Mouse (Mus musculus): ENCODE results near the gene Fam81a. TPM values are rescaled to one million over a fixed set of nuclear protein-coding genes. Genes with fewer than 3 reads are reported as not detected.

Fam81a gene
- polyA plus RNA-seq, 1 experiment = 0.32 TPM

- Histone ChIP-seq H3K27ac (ENCODE audit: control insufficient read depth, insufficient read depth, low read depth, low read length) (no peak overlapping the region), H3K36me3 (ENCODE audit: control insufficient read depth, insufficient read depth, low read length) (no peaks in the 10 kb centered on the region), H3K4me3 (ENCODE audit: control insufficient read depth, low read depth, low read length) (no peak overlapping the region), H3K27me3 (ENCODE audit: control insufficient read depth, insufficient read depth, low read length) (no peaks in the 10 kb centered on the region), H3K4me1 (ENCODE audit: control insufficient read depth, insufficient read depth, low read length) (peaks cover 5% of the 10 kb centered on the region)
- TF ChIP-seq CTCF (IDR thresholded peaks at IDR 0.05; ENCODE audit: control insufficient read depth, insufficient read depth, insufficient replicate concordance, low read depth, low read length) (no peak), POLR2A (IDR thresholded peaks at IDR 0.05; ENCODE audit: control insufficient read depth, low read depth, low read length) (no peak)
Observed at GRCm38 (mm10) chr9:70080976-70081375, 61.4 kb downstream of the Fam81a start.

DNA sequence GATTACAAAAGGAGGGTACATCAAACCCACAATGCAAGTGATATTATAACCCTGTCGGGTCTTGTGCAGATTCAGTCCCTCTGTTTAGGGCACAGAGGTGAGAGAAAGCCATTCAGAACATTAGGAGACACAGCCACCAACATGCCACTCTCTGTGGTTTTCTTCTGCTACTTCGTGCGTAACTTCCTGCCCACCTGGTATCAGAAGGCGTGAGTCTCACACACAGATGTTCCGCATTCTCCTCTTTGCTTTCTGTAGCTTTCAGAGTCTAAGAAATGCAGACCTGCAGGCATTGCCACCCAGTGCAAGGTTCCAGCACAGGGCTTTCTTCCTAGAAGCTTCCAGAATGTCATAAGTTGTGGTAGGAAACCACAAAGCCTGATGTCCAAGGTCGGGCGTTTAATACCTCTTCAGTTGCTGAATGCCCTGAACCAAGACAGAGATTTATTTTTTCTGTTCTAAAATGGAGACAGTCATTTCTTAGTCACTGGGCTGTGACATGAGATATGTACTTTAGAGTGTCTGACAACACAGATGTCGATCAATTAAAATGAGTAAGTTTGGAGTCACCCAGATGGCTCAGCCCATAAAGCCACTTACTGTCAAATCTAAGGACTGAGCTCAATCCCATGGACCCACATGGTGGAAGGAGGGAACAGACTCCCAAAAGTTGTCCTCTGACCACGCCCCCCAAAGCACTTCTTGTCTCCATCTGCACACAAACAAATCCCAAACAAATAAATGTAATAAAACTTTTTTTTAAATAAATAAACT is 62.1 kb downstream of the Fam81a start:
- peaks cover 5% of the 10 kb centered on the region for H3K4me1 ChIP-seq (ENCODE audit: control insufficient read depth, insufficient read depth, low read length)
- H3K36me3 ChIP-seq (ENCODE audit: control insufficient read depth, insufficient read depth, low read length) = no peaks in the 10 kb centered on the region
- H3K4me3 ChIP-seq (ENCODE audit: control insufficient read depth, low read depth, low read length) = no peak overlapping the region
- no peaks in the 10 kb centered on the region for H3K27me3 ChIP-seq (ENCODE audit: control insufficient read depth, insufficient read depth, low read length)
- H3K27ac ChIP-seq (ENCODE audit: control insufficient read depth, insufficient read depth, low read depth, low read length) = no peak overlapping the region
- TF ChIP-seq CTCF (IDR thresholded peaks at IDR 0.05; ENCODE audit: control insufficient read depth, insufficient read depth, insufficient replicate concordance, low read depth, low read length) (no peak), POLR2A (IDR thresholded peaks at IDR 0.05; ENCODE audit: control insufficient read depth, low read depth, low read length) (no peak)

DNA sequence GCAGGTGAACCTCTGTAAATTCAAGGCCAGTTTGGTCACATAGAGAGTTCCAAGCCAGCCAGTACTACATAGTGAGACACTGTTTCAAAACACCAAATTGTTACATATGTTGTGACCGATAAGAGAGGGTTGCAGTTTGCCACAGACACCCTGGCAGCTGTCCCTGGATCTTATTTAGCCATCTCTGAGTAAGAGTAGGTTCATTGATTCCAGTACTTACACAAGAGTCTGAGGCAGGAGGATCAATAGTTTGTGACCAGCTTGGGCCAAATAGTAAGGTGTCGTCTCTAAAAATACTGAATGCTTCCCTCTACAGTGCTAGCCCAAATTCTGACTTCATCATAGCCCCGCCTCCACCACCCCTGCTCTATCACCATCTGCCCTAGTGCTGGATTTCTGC is 64.3 kb downstream of the Fam81a start:
- H3K4me1 ChIP-seq (ENCODE audit: control insufficient read depth, insufficient read depth, low read length) = peaks cover 5% of the 10 kb centered on the region
- no peaks in the 10 kb centered on the region for H3K27me3 ChIP-seq (ENCODE audit: control insufficient read depth, insufficient read depth, low read length)
- TF ChIP-seq POLR2A (IDR thresholded peaks at IDR 0.05; ENCODE audit: control insufficient read depth, low read depth, low read length) = no peak
- no peak for TF ChIP-seq CTCF (IDR thresholded peaks at IDR 0.05; ENCODE audit: control insufficient read depth, insufficient read depth, insufficient replicate concordance, low read depth, low read length)
- H3K36me3 ChIP-seq (ENCODE audit: control insufficient read depth, insufficient read depth, low read length) = no peaks in the 10 kb centered on the region
- H3K4me3 ChIP-seq (ENCODE audit: control insufficient read depth, low read depth, low read length) = no peak overlapping the region
- H3K27ac ChIP-seq (ENCODE audit: control insufficient read depth, insufficient read depth, low read depth, low read length) = no peak overlapping the region

DNA sequence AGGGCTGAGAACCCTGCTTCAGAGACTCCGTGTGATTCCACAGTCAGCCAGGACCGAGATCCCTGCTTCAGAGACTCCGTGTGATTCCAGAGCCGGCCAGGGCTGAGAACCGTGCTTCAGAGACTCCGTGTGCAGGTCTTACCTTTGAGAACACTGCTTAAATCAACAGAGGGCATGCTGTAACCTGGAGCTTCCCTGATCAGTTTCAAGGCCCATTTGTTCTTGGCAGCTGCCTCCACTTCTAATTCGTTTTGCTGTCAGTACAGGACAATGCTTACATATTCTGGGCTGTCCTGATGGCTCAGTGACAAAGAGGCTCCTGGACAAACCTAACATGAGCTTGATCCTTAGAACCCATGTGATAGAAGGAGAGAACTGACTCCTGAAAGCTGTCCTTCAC is 65.2 kb downstream of the Fam81a start:
- Histone ChIP-seq H3K27ac (ENCODE audit: control insufficient read depth, insufficient read depth, low read depth, low read length) (no peak overlapping the region), H3K4me3 (ENCODE audit: control insufficient read depth, low read depth, low read length) (no peak overlapping the region)
- TF ChIP-seq POLR2A (IDR thresholded peaks at IDR 0.05; ENCODE audit: control insufficient read depth, low read depth, low read length) (no peak), CTCF (IDR thresholded peaks at IDR 0.05; ENCODE audit: control insufficient read depth, insufficient read depth, insufficient replicate concordance, low read depth, low read length) (no peak)

GRCm38 (mm10) chr9:70072387-70072786 is 70.0 kb downstream of the Fam81a start:
- H3K4me1 ChIP-seq (ENCODE audit: control insufficient read depth, insufficient read depth, low read length) = no peaks in the 10 kb centered on the region
- no peaks in the 10 kb centered on the region for H3K36me3 ChIP-seq (ENCODE audit: control insufficient read depth, insufficient read depth, low read length)
- H3K27me3 ChIP-seq (ENCODE audit: control insufficient read depth, insufficient read depth, low read length) = no peaks in the 10 kb centered on the region
- H3K4me3 ChIP-seq (ENCODE audit: control insufficient read depth, low read depth, low read length) = no peak overlapping the region
- H3K27ac ChIP-seq (ENCODE audit: control insufficient read depth, insufficient read depth, low read depth, low read length) = no peak overlapping the region
- no peak for TF ChIP-seq CTCF (IDR thresholded peaks at IDR 0.05; ENCODE audit: control insufficient read depth, insufficient read depth, insufficient replicate concordance, low read depth, low read length)
- no peak for TF ChIP-seq POLR2A (IDR thresholded peaks at IDR 0.05; ENCODE audit: control insufficient read depth, low read depth, low read length)

More for the DNA sequence above, 65.2 kb downstream of the Fam81a start:
- H3K36me3 ChIP-seq (ENCODE audit: control insufficient read depth, insufficient read depth, low read length) = no peaks in the 10 kb centered on the region
- H3K4me1 ChIP-seq (ENCODE audit: control insufficient read depth, insufficient read depth, low read length) = peaks cover 3% of the 10 kb centered on the region
- no peaks in the 10 kb centered on the region for H3K27me3 ChIP-seq (ENCODE audit: control insufficient read depth, insufficient read depth, low read length)

- Histone ChIP-seq H3K27ac (ENCODE audit: control insufficient read depth, insufficient read depth, low read depth, low read length) (no peak overlapping the region), H3K36me3 (ENCODE audit: control insufficient read depth, insufficient read depth, low read length) (no peaks in the 10 kb centered on the region), H3K4me1 (ENCODE audit: control insufficient read depth, insufficient read depth, low read length) (no peaks in the 10 kb centered on the region), H3K4me3 (ENCODE audit: control insufficient read depth, low read depth, low read length) (peak overlapping the region; percentile 58), H3K27me3 (ENCODE audit: control insufficient read depth, insufficient read depth, low read length) (no peaks in the 10 kb centered on the region)
- TF ChIP-seq CTCF (IDR thresholded peaks at IDR 0.05; ENCODE audit: control insufficient read depth, insufficient read depth, insufficient replicate concordance, low read depth, low read length) (no peak), POLR2A (IDR thresholded peaks at IDR 0.05; ENCODE audit: control insufficient read depth, low read depth, low read length) (no peak)
Observed at GRCm38 (mm10) chr9:70069961-70070435, 72.4 kb downstream of the Fam81a start.

GRCm38 (mm10) chr9:70067497-70067896 is 74.9 kb downstream of the Fam81a start:
- H3K4me1 ChIP-seq (ENCODE audit: control insufficient read depth, insufficient read depth, low read length) = no peaks in the 10 kb centered on the region
- no peaks in the 10 kb centered on the region for H3K36me3 ChIP-seq (ENCODE audit: control insufficient read depth, insufficient read depth, low read length)
- TF ChIP-seq POLR2A (IDR thresholded peaks at IDR 0.05; ENCODE audit: control insufficient read depth, low read depth, low read length) = no peak
- H3K27me3 ChIP-seq (ENCODE audit: control insufficient read depth, insufficient read depth, low read length) = no peaks in the 10 kb centered on the region
- H3K4me3 ChIP-seq (ENCODE audit: control insufficient read depth, low read depth, low read length) = no peak overlapping the region
- H3K27ac ChIP-seq (ENCODE audit: control insufficient read depth, insufficient read depth, low read depth, low read length) = no peak overlapping the region

Measured in testis, adult 2 months (tissue).